Mouse (Mus musculus): Measurements from ENCODE around the gene Brd9.

Gene Brd9

GRCm38 (mm10) chr13:73937321-73938176 lies at the start of gene Brd9, which contains the start of gene Trip13:
TSS of gene Brd9 (plus strand) at chr13:73937811.
TSS of gene Trip13 (minus strand) at chr13:73937784.
- peak; percentile 96 to 98 for DNase-seq

GRCm38 (mm10) chr13:73892493-73893178 lies 45.0 kb upstream of the Brd9 start:
- no peak for DNase-seq

GRCm38 (mm10) chr13:73897561-73897960 lies 40.0 kb upstream of the Brd9 start:
- no peak for DNase-seq

- no peak for DNase-seq
Observed at GRCm38 (mm10) chr13:73907136-73907535, 30.5 kb upstream of the Brd9 start.

GRCm38 (mm10) chr13:73907683-73908412 lies 29.8 kb upstream of the Brd9 start:
- DNase-seq: peak; percentile 9 to 32

- no peak for DNase-seq
Observed at GRCm38 (mm10) chr13:73913066-73913465, 24.5 kb upstream of the Brd9 start.

- DNase-seq: no peak
Observed at GRCm38 (mm10) chr13:73932201-73932600, 5.4 kb upstream of the Brd9 start.

GRCm38 (mm10) chr13:73936938-73937320 lies 682 bp upstream of the Brd9 start:
- no peak for DNase-seq

GRCm38 (mm10) chr13:73938177-73938560 lies 558 bp downstream of the Brd9 start:
- DNase-seq: no peak

- no peak for DNase-seq
Observed at GRCm38 (mm10) chr13:73939101-73939500, 1.5 kb downstream of the Brd9 start.

GRCm38 (mm10) chr13:73944606-73945005 lies 7.0 kb downstream of the Brd9 start:
- no peak for DNase-seq

- DNase-seq: no peak
Observed at GRCm38 (mm10) chr13:73953551-73954130, 16.0 kb downstream of the Brd9 start.

- no peak for DNase-seq
Observed at GRCm38 (mm10) chr13:73954666-73955065, 17.1 kb downstream of the Brd9 start.

- DNase-seq: no peak
Observed at GRCm38 (mm10) chr13:73955531-73955930, 17.9 kb downstream of the Brd9 start.

GRCm38 (mm10) chr13:73960117-73960652 lies 22.6 kb downstream of the Brd9 start:
- DNase-seq: no peak

- DNase-seq: no peak
Observed at GRCm38 (mm10) chr13:73961177-73961576, 23.6 kb downstream of the Brd9 start.

- DNase-seq: no peak
Observed at GRCm38 (mm10) chr13:73963551-73963950, 25.9 kb downstream of the Brd9 start, which contains the start of gene Zdhhc11. TSS of gene Zdhhc11 (plus strand) at chr13:73963851.

- DNase-seq: peak; percentile 41 to 44
Observed at GRCm38 (mm10) chr13:73970545-73971448, 33.2 kb downstream of the Brd9 start.

- no peak for DNase-seq
Observed at GRCm38 (mm10) chr13:73974523-73974922, 36.9 kb downstream of the Brd9 start.

GRCm38 (mm10) chr13:73976935-73977334 lies 39.3 kb downstream of the Brd9 start:
- DNase-seq: no peak

- DNase-seq: no peak
Observed at GRCm38 (mm10) chr13:73990325-73990724, 52.7 kb downstream of the Brd9 start.

- DNase-seq: no peak
Observed at GRCm38 (mm10) chr13:73990761-73991160, 53.1 kb downstream of the Brd9 start.
